Mouse (Mus musculus): ENCODE measurements around the gene Steap2. TPM values are rescaled to one million over a fixed set of nuclear protein-coding genes. Genes with fewer than 3 reads are reported as not detected.
"Not testable (repeated sequence)": the region's sequence is repeated elsewhere in the genome, so short reads cannot be mapped to it uniquely, and the experiment has no call there.

Steap2 gene
- total and polyA plus RNA-seq, 3 experiments: not detected

GRCm38 (mm10) chr5:5688228-5688627 lies 6.2 kb downstream of the Steap2 start:
- no peaks in the 10 kb centered on the region for H3K36me3 ChIP-seq (ENCODE audit: control insufficient read depth in 1 of 2, insufficient read depth in 2 of 2, low read length in 2 of 2)
- TF ChIP-seq USF2 (IDR thresholded peaks at IDR 0.05; ENCODE audit: borderline replicate concordance in 1 of 2, insufficient read depth in 1 of 2, low read depth in 1 of 2, low read length in 2 of 2): no peak
- TF ChIP-seq MXI1 (IDR thresholded peaks at IDR 0.05; ENCODE audit: low read depth, low read length): no peak
- no peak for TF ChIP-seq TCF12 (IDR thresholded peaks at IDR 0.05; ENCODE audit: low read depth, low read length)
- no peak for TF ChIP-seq UBTF (IDR thresholded peaks at IDR 0.05; ENCODE audit: borderline replicate concordance, insufficient read depth, low read depth, low read length)
- TF ChIP-seq GABPA (IDR thresholded peaks at IDR 0.05; ENCODE audit: low read depth, low read length): no peak
- no peak for TF ChIP-seq SMC3 (IDR thresholded peaks at IDR 0.05; ENCODE audit: low read depth, low read length)
- no peak for TF ChIP-seq ZKSCAN1 (IDR thresholded peaks at IDR 0.05; ENCODE audit: low read depth, low read length)
- no peaks in the 10 kb centered on the region for H3K27me3 ChIP-seq (ENCODE audit: control insufficient read depth in 1 of 2, insufficient read depth in 2 of 2, low read length in 2 of 2)
- H3K9me3 ChIP-seq (replicated peaks; ENCODE audit: insufficient read depth, low read length): no peaks in the 10 kb centered on the region
- H3K27ac ChIP-seq (ENCODE audit: control insufficient read depth, low read depth, low read length): no peak overlapping the region
- H3K9ac ChIP-seq (ENCODE audit: control insufficient read depth, low read depth, low read length, poor library complexity, severe bottlenecking): no peak overlapping the region
- no peak for DNase-seq (ENCODE audit: low read depth, low spot score)
- H3K79me2 ChIP-seq (ENCODE audit: control insufficient read depth, insufficient read depth, low read length, poor library complexity): no peaks in the 10 kb centered on the region
- no peak overlapping the region for H3K4me3 ChIP-seq (ENCODE audit: control insufficient read depth in 1 of 2, insufficient read depth in 1 of 2, low read depth in 2 of 2, low read length in 2 of 2)
- no peaks in the 10 kb centered on the region for H3K4me1 ChIP-seq (ENCODE audit: control insufficient read depth in 1 of 2, insufficient read depth in 2 of 2, low read length in 2 of 2)

GRCm38 (mm10) chr5:5686973-5687372 lies 7.4 kb downstream of the Steap2 start:
- Histone ChIP-seq H3K79me2 (ENCODE audit: control insufficient read depth, insufficient read depth, low read length, poor library complexity) (no peaks in the 10 kb centered on the region), H3K27me3 (ENCODE audit: control insufficient read depth in 1 of 2, insufficient read depth in 2 of 2, low read length in 2 of 2) (no peaks in the 10 kb centered on the region), H3K4me1 (ENCODE audit: control insufficient read depth in 1 of 2, insufficient read depth in 2 of 2, low read length in 2 of 2) (no peaks in the 10 kb centered on the region), H3K4me3 (ENCODE audit: control insufficient read depth in 1 of 2, insufficient read depth in 1 of 2, low read depth in 2 of 2, low read length in 2 of 2) (no peak overlapping the region), H3K9ac (ENCODE audit: control insufficient read depth, low read depth, low read length, poor library complexity, severe bottlenecking) (no peak overlapping the region), H3K9me3 (replicated peaks; ENCODE audit: insufficient read depth, low read length) (no peaks in the 10 kb centered on the region), H3K27ac (ENCODE audit: control insufficient read depth, low read depth, low read length) (no peak overlapping the region), H3K36me3 (ENCODE audit: control insufficient read depth in 1 of 2, insufficient read depth in 2 of 2, low read length in 2 of 2) (no peaks in the 10 kb centered on the region)
- TF ChIP-seq MXI1 (IDR thresholded peaks at IDR 0.05; ENCODE audit: low read depth, low read length) (no peak), RAD21 (IDR thresholded peaks at IDR 0.05; ENCODE audit: low read depth, low read length) (no peak)
- DNase-seq (ENCODE audit: low read depth, low spot score): no peak

- H3K27ac ChIP-seq (ENCODE audit: control insufficient read depth, low read depth, low read length); H3K9ac ChIP-seq (ENCODE audit: control insufficient read depth, low read depth, low read length, poor library complexity, severe bottlenecking); H3K79me2 ChIP-seq (ENCODE audit: control insufficient read depth, insufficient read depth, low read length, poor library complexity); H3K9me3 ChIP-seq (replicated peaks; ENCODE audit: insufficient read depth, low read length); DNase-seq (ENCODE audit: low read depth, low spot score); H3K4me1 ChIP-seq (ENCODE audit: control insufficient read depth in 1 of 2, insufficient read depth in 2 of 2, low read length in 2 of 2); H3K4me3 ChIP-seq (ENCODE audit: control insufficient read depth in 1 of 2, insufficient read depth in 1 of 2, low read depth in 2 of 2, low read length in 2 of 2); H3K27me3 ChIP-seq (ENCODE audit: control insufficient read depth in 1 of 2, insufficient read depth in 2 of 2, low read length in 2 of 2); H3K36me3 ChIP-seq (ENCODE audit: control insufficient read depth in 1 of 2, insufficient read depth in 2 of 2, low read length in 2 of 2): not testable (repeated sequence)
Measured at GRCm38 (mm10) chr5:5684946-5685345, 9.4 kb downstream of the Steap2 start.

GRCm38 (mm10) chr5:5683292-5683691 lies 11.1 kb downstream of the Steap2 start:
- Histone ChIP-seq H3K4me1 (ENCODE audit: control insufficient read depth in 1 of 2, insufficient read depth in 2 of 2, low read length in 2 of 2) (no peaks in the 10 kb centered on the region), H3K9ac (ENCODE audit: control insufficient read depth, low read depth, low read length, poor library complexity, severe bottlenecking) (no peak overlapping the region), H3K36me3 (ENCODE audit: control insufficient read depth in 1 of 2, insufficient read depth in 2 of 2, low read length in 2 of 2) (no peaks in the 10 kb centered on the region), H3K79me2 (ENCODE audit: control insufficient read depth, insufficient read depth, low read length, poor library complexity) (no peaks in the 10 kb centered on the region), H3K4me3 (ENCODE audit: control insufficient read depth in 1 of 2, insufficient read depth in 1 of 2, low read depth in 2 of 2, low read length in 2 of 2) (no peak overlapping the region), H3K27ac (ENCODE audit: control insufficient read depth, low read depth, low read length) (no peak overlapping the region), H3K9me3 (replicated peaks; ENCODE audit: insufficient read depth, low read length) (no peaks in the 10 kb centered on the region), H3K27me3 (ENCODE audit: control insufficient read depth in 1 of 2, insufficient read depth in 2 of 2, low read length in 2 of 2) (no peaks in the 10 kb centered on the region)
- no peak for DNase-seq (ENCODE audit: low read depth, low spot score)
- TF ChIP-seq CTCF (IDR thresholded peaks at IDR 0.05 in 2 of 3, conservative IDR thresholded peaks at IDR 0.05 in 1 of 3; ENCODE audit: control insufficient read depth in 1 of 3, insufficient read depth in 1 of 3, low read depth in 2 of 3, low read length in 3 of 3, poor library complexity in 1 of 3, severe bottlenecking in 1 of 3) (no peak), ZNF384 (IDR thresholded peaks at IDR 0.05; ENCODE audit: low read depth, low read length) (no peak), EP300 (IDR thresholded peaks at IDR 0.05; ENCODE audit: low read depth in 1 of 2, low read length in 2 of 2) (no peak), MAFK (IDR thresholded peaks at IDR 0.05; ENCODE audit: borderline replicate concordance, low read depth, low read length) (no peak), UBTF (IDR thresholded peaks at IDR 0.05; ENCODE audit: borderline replicate concordance, insufficient read depth, low read depth, low read length) (no peak), MYB (IDR thresholded peaks at IDR 0.05; ENCODE audit: low read depth, low read length) (no peak), BHLHE40 (IDR thresholded peaks at IDR 0.05; ENCODE audit: borderline replicate concordance, low read depth, low read length) (no peak), ZC3H11A (IDR thresholded peaks at IDR 0.05; ENCODE audit: low read depth, low read length) (no peak), ETS1 (IDR thresholded peaks at IDR 0.05; ENCODE audit: low read depth, low read length) (no peak), NELFE (IDR thresholded peaks at IDR 0.05; ENCODE audit: low read depth, low read length) (no peak), POLR2AphosphoS5 (IDR thresholded peaks at IDR 0.05; ENCODE audit: borderline replicate concordance, low read depth, low read length) (no peak), MYC (IDR thresholded peaks at IDR 0.05; ENCODE audit: low read depth, low read length) (no peak), USF2 (IDR thresholded peaks at IDR 0.05; ENCODE audit: borderline replicate concordance in 1 of 2, insufficient read depth in 1 of 2, low read depth in 1 of 2, low read length in 2 of 2) (no peak), TBP (IDR thresholded peaks at IDR 0.05; ENCODE audit: low read depth, low read length) (no peak)

All from MEL (cell line).